Mouse (Mus musculus) embryonic facial prominence, embryonic 13.5 days (tissue): Measurements from ENCODE around the gene Lrrc3. TPM values are rescaled to one million over a fixed set of nuclear protein-coding genes. Genes with fewer than 3 reads are reported as not detected.
"Not testable (repeated sequence)": the region's sequence is repeated elsewhere in the genome, so short reads cannot be mapped to it uniquely, and the experiment has no call there.

Experiments used
- ATAC-seq: fragments of 200-750 bp; cut with Nextera tagmentation; 2 replicates; pipeline ENCODE4 v1.8.0; 2017; ENCODE audit warnings: low read depth; ENCODE audit not compliant: insufficient number of reproducible peaks, insufficient read depth, low FRiP score, low TSS enrichment
- H3K27ac ChIP-seq: fragments of 300-500 bp; sonication (generic); 2 replicates; pipeline ENCODE4 v1.5.1; 2015; ENCODE audit warnings: moderate library complexity, mild to moderate bottlenecking, inconsistent platforms
- H3K27me3 ChIP-seq: fragments of 300-500 bp; sonication (generic); 2 replicates; pipeline ENCODE4 v1.6.1; 2015; ENCODE audit warnings: mild to moderate bottlenecking, inconsistent platforms
- H3K36me3 ChIP-seq: fragments of 300-500 bp; sonication (generic); 2 replicates; pipeline ENCODE4 v1.6.1; 2015; ENCODE audit warnings: mild to moderate bottlenecking, inconsistent platforms
- H3K4me1 ChIP-seq: fragments of 300-500 bp; sonication (generic); 2 replicates; pipeline ENCODE4 v1.6.1; 2015; ENCODE audit warnings: inconsistent platforms
- H3K4me2 ChIP-seq: fragments of 300-500 bp; sonication (generic); 2 replicates; pipeline ENCODE4 v1.6.1; 2015; ENCODE audit warnings: moderate library complexity, mild to moderate bottlenecking, inconsistent platforms
- H3K4me3 ChIP-seq: fragments of 300-500 bp; sonication (generic); 2 replicates; pipeline ENCODE4 v1.5.1; 2015; ENCODE audit warnings: mild to moderate bottlenecking, inconsistent platforms
- H3K9ac ChIP-seq: fragments of 300-500 bp; sonication (generic); 2 replicates; pipeline ENCODE4 v1.6.1; 2015; ENCODE audit warnings: mild to moderate bottlenecking, inconsistent platforms
- H3K9me3 ChIP-seq: fragments of 300-500 bp; sonication (generic); 2 replicates; pipeline ENCODE4 v1.6.1; 2016; ENCODE audit warnings: inconsistent platforms
- WGBS: fragments of 180-500 bp; shearing (Covaris S2); methylation state at CpG from one replicate; pipeline ENCODE4 v1.1.7; 2015; ENCODE audit warnings: mixed read lengths; 5-methylcytosine and 5-hydroxymethylcytosine counted together
- polyA plus RNA-seq: library from polyadenylated mRNA; unstranded; fragments of >200 nt; fragmentation: Nextera tagmentation; extraction: Ambion mirVana; gene quantifications from 2 replicates; pipeline ENCODE4 v1.2.1, GENCODE M21; 2015

Lrrc3 gene
- polyA plus RNA-seq = 4.2 and 5.1 TPM in 2 replicates

- peak; percentile 65 for ATAC-seq
- H3K27me3 ChIP-seq = peaks cover 10% of the 10 kb centered on the region
- H3K4me2 ChIP-seq = peak within 1 kb of the TSS; percentile 84
- peak within 1 kb of the TSS; percentile 79 for H3K9ac ChIP-seq
- WGBS = 0% methylated on average over 46 of the region's 46 CpGs
- no peaks in the 10 kb centered on the region for H3K36me3 ChIP-seq
- H3K9me3 ChIP-seq = no peaks in the 10 kb centered on the region
- peaks cover 18% of the 10 kb centered on the region for H3K4me1 ChIP-seq
- H3K4me3 ChIP-seq = peak within 1 kb of the TSS; percentile 69
- H3K27ac ChIP-seq = no peak within 1 kb of the TSS
Measured at GRCm38 (mm10) chr10:77902211-77902893, at the start of gene Lrrc3. Lrrc3 (minus strand) TSS chr10:77902536.

GRCm38 (mm10) chr10:77950468-77950867, 48.1 kb upstream of the Lrrc3 start:
- H3K27me3 ChIP-seq, H3K9ac ChIP-seq, H3K27ac ChIP-seq, H3K9me3 ChIP-seq, H3K36me3 ChIP-seq, ATAC-seq, H3K4me2 ChIP-seq, H3K4me3 ChIP-seq, H3K4me1 ChIP-seq: not testable (repeated sequence)
- WGBS = 89% methylated on average over 10 of the region's 12 CpGs

GRCm38 (mm10) chr10:77939685-77940084, 37.3 kb upstream of the Lrrc3 start:
- Histone ChIP-seq H3K27me3 (no peaks in the 10 kb centered on the region), H3K27ac (no peak overlapping the region), H3K4me3 (no peak overlapping the region), H3K4me2 (no peak overlapping the region), H3K9me3 (no peaks in the 10 kb centered on the region), H3K36me3 (no peaks in the 10 kb centered on the region), H3K4me1 (no peaks in the 10 kb centered on the region), H3K9ac (no peak overlapping the region)
- no peak for ATAC-seq
- 69% methylated on average over 2 of the region's 2 CpGs for WGBS

GRCm38 (mm10) chr10:77927375-77927774, 25.0 kb upstream of the Lrrc3 start:
- 86% methylated on average over 10 of the region's 10 CpGs for WGBS

DNA sequence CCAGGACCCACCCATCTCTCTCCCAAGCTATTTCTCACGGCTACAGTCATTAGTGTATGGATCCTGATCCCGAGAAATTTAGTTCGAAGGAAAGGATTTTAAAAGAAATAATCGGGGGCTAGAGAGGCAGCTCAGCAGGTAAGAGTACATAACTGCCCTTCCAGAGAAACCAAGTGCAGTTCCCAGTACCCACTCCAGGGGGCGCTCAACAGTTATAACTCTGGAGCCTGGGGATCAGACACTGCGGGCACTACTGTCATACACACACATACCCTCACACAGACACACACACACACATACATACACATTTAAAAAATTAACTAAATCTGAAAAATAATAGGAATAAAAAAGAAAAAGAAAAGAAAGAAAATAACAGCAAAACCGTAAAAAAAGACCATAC, 23.8 kb upstream of the Lrrc3 start:
- 47% methylated on average over 7 of the region's 7 CpGs for WGBS
- no peak overlapping the region for H3K4me2 ChIP-seq
- H3K9me3 ChIP-seq = no peaks in the 10 kb centered on the region
- H3K27me3 ChIP-seq = no peaks in the 10 kb centered on the region
- no peak for ATAC-seq
- no peak overlapping the region for H3K27ac ChIP-seq
- no peaks in the 10 kb centered on the region for H3K36me3 ChIP-seq
- H3K4me1 ChIP-seq = no peaks in the 10 kb centered on the region
- no peak overlapping the region for H3K9ac ChIP-seq
- no peak overlapping the region for H3K4me3 ChIP-seq

More at GRCm38 (mm10) chr10:77927375-77927774, 25.0 kb upstream of the Lrrc3 start:
- Histone ChIP-seq H3K36me3 (no peaks in the 10 kb centered on the region), H3K27me3 (no peaks in the 10 kb centered on the region), H3K4me1 (no peaks in the 10 kb centered on the region), H3K27ac (no peak overlapping the region), H3K9me3 (no peaks in the 10 kb centered on the region), H3K4me2 (no peak overlapping the region), H3K9ac (no peak overlapping the region), H3K4me3 (no peak overlapping the region)
- no peak for ATAC-seq

GRCm38 (mm10) chr10:77922681-77923080, 20.3 kb upstream of the Lrrc3 start:
- 83% methylated on average over 4 of the region's 4 CpGs for WGBS
- no peak overlapping the region for H3K9ac ChIP-seq
- H3K4me3 ChIP-seq = no peak overlapping the region
- H3K36me3 ChIP-seq = no peaks in the 10 kb centered on the region
- no peak for ATAC-seq
- H3K9me3 ChIP-seq = no peaks in the 10 kb centered on the region
- no peak overlapping the region for H3K27ac ChIP-seq
- H3K4me1 ChIP-seq = no peaks in the 10 kb centered on the region
- no peak overlapping the region for H3K4me2 ChIP-seq
- no peaks in the 10 kb centered on the region; the same call in 1 of the 2 replicates for H3K27me3 ChIP-seq

DNA sequence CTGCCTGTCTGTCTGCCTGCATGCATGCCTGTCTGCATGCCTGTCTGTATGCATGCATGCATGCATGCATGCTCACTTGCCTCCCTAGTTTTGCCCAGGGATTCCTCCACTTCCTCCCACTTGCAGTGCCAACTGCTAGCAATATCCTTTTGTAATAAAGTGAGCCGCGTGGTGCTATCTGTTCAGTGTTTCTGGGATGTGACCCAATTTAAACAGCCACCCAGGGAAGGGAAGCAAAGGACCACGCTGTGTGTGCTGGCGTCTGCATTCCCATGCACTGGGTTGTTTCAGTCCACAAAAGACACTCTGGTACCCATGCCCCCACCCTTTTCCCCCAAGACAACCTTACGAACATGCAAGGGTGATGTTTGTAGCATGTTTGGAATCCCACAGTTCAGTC, 18.7 kb upstream of the Lrrc3 start:
- Histone ChIP-seq H3K27ac (no peak overlapping the region), H3K4me1 (no peaks in the 10 kb centered on the region), H3K9ac (no peak overlapping the region), H3K9me3 (no peaks in the 10 kb centered on the region), H3K36me3 (no peaks in the 10 kb centered on the region), H3K4me2 (no peak overlapping the region), H3K27me3 (no peaks in the 10 kb centered on the region; the same call in 1 of the 2 replicates), H3K4me3 (no peak overlapping the region)
- WGBS = 78% methylated on average over 5 of the region's 5 CpGs
- no peak for ATAC-seq

DNA sequence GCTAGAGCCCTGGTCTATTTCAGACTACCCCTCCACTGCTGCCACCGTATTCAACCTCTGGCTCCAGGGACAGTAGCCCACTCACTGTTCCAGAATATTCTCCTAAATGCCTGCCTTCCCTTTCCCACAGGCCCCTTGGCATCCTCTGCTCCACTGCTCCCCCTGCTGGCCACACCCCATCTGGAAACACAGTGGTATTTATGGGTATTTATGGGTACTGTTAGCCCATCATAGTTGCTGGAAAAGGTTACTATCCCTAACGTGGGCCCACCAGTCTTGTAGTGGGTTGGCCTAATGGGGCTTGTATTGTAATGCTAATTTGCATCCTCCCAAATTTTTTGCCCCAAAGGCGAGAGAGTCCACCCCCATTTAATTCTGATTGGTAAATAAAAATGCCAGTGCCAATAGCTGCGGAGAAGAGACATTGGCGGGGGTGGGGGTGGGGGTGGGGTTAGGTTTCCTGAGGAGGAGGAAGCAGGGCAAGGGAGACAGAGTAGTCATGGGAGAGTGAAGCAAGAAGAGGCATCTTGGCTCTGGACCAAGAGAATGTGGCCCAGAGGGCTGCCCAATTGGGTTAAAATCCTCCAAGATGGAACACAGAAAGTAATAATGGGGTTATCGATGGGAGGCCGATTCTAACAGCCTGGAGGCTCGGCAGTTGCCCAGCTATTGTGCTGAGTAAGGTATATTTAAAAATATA, 14.4 kb upstream of the Lrrc3 start:
- Histone ChIP-seq H3K27ac (no peak overlapping the region), H3K4me1 (no peaks in the 10 kb centered on the region), H3K27me3 (no peaks in the 10 kb centered on the region; the same call in 1 of the 2 replicates), H3K9me3 (no peaks in the 10 kb centered on the region), H3K36me3 (no peaks in the 10 kb centered on the region), H3K4me2 (no peak overlapping the region), H3K9ac (no peak overlapping the region), H3K4me3 (no peak overlapping the region)
- 65% methylated on average over 8 of the region's 8 CpGs for WGBS
- ATAC-seq = no peak

- WGBS = 74% methylated on average over 4 of the region's 4 CpGs
- Histone ChIP-seq H3K27me3 (no peaks in the 10 kb centered on the region), H3K4me3 (no peak overlapping the region), H3K27ac (no peak overlapping the region), H3K4me2 (no peak overlapping the region), H3K4me1 (no peaks in the 10 kb centered on the region), H3K9me3 (no peaks in the 10 kb centered on the region), H3K36me3 (no peaks in the 10 kb centered on the region), H3K9ac (no peak overlapping the region)
- no peak for ATAC-seq
Measured at GRCm38 (mm10) chr10:77913292-77913691, 11.0 kb upstream of the Lrrc3 start.

- Histone ChIP-seq H3K9me3 (no peaks in the 10 kb centered on the region), H3K4me3 (no peak overlapping the region), H3K27me3 (no peaks in the 10 kb centered on the region), H3K27ac (no peak overlapping the region), H3K4me1 (no peaks in the 10 kb centered on the region), H3K9ac (no peak overlapping the region), H3K36me3 (no peaks in the 10 kb centered on the region), H3K4me2 (no peak overlapping the region)
- ATAC-seq = no peak
- WGBS = 65% methylated on average over 7 of the region's 7 CpGs
Measured at GRCm38 (mm10) chr10:77912605-77913004, 10.3 kb upstream of the Lrrc3 start.

GRCm38 (mm10) chr10:77902894-77903715, 769 bp upstream of the Lrrc3 start:
- peak; percentile 58 for ATAC-seq
- Histone ChIP-seq H3K9me3 (no peaks in the 10 kb centered on the region), H3K27me3 (peaks cover 10% of the 10 kb centered on the region), H3K9ac (no peak overlapping the region), H3K4me1 (peaks cover 18% of the 10 kb centered on the region), H3K27ac (no peak overlapping the region), H3K4me3 (peak overlapping the region; percentile 69), H3K4me2 (peak overlapping the region; percentile 84), H3K36me3 (no peaks in the 10 kb centered on the region)
- 7% methylated on average over 35 of the region's 35 CpGs for WGBS
